Mouse (Mus musculus) lung, postnatal 0 days (tissue): Measurements from ENCODE around the gene Grin1.

Experiments
- CTCF ChIP-seq: IDR thresholded peaks from 2 replicates; pipeline ENCODE4 v1.5.1; 2016; ENCODE audit warnings: antibody characterized with exemption, mild to moderate bottlenecking
- EP300 ChIP-seq: IDR thresholded peaks from 2 replicates; pipeline ENCODE4 v1.6.1; 2016; ENCODE audit warnings: antibody characterized with exemption, mild to moderate bottlenecking, control low read depth

DNA sequence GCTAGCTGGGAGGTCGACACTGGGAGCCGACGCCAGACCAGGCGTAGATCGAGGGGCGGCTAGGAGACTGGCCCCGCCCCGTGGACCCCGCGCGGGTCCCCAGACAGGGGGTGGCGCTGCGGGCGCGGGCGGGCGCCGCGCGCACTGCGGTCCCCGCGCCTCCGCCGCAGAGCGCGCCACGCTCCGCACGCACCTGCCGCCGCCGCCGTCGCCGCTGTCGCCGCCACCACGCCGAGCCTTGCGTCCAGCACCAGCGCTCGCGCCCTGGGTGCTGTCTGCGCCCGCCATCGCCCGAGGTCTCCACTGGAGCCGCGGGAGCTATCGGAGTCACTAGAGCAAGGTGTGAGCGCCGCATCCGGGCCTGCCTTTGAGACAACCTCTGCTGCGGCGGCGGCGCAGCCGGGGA is 76.9 kb downstream of the Grin1 start, which contains the start of the genes Rnf208 and Cysrt1:
- TF ChIP-seq CTCF (no peak), EP300 (no peak)
